Mouse (Mus musculus) liver, embryonic 13.5 days (tissue): Measurements from ENCODE around the gene Tex47. TPM values are rescaled to one million over a fixed set of nuclear protein-coding genes. Genes with fewer than 3 reads are reported as not detected.

ENCODE experiments used
- ATAC-seq: fragments of 200-750 bp; cut with Nextera tagmentation; 2 replicates; pipeline ENCODE4 v1.8.0; 2017; ENCODE audit warnings: low read depth, mild to moderate bottlenecking, moderate number of reproducible peaks, moderate library complexity
- DNase-seq: peaks from one replicate; pipeline ENCODE4 v3.0.0; 2022
- H3K27ac ChIP-seq: fragments of 300-500 bp; sonication (generic); 2 replicates; pipeline ENCODE4 v1.5.1; 2015; ENCODE audit warnings: moderate library complexity, mild to moderate bottlenecking, inconsistent platforms
- H3K27me3 ChIP-seq: fragments of 300-500 bp; sonication (generic); 2 replicates; pipeline ENCODE4 v1.6.1; 2015; ENCODE audit warnings: mild to moderate bottlenecking, inconsistent platforms
- H3K36me3 ChIP-seq: fragments of 300-500 bp; sonication (generic); 2 replicates; pipeline ENCODE4 v1.6.1; 2015; ENCODE audit warnings: mild to moderate bottlenecking, inconsistent platforms
- H3K4me1 ChIP-seq: fragments of 300-500 bp; sonication (generic); replicated peaks from 2 replicates; pipeline ENCODE4 v1.6.1; 2015; ENCODE audit warnings: inconsistent platforms
- H3K4me2 ChIP-seq: fragments of 300-500 bp; sonication (generic); 2 replicates; pipeline ENCODE4 v1.6.1; 2015; ENCODE audit warnings: inconsistent platforms, mild to moderate bottlenecking, moderate library complexity
- H3K4me3 ChIP-seq: fragments of 300-500 bp; sonication (generic); replicated peaks from 2 replicates; pipeline ENCODE4 v1.5.1; 2015; ENCODE audit warnings: mild to moderate bottlenecking, inconsistent platforms
- H3K9ac ChIP-seq: fragments of 300-500 bp; sonication (generic); 2 replicates; pipeline ENCODE4 v1.6.1; 2015; ENCODE audit warnings: mild to moderate bottlenecking, inconsistent platforms
- H3K9me3 ChIP-seq: fragments of 300-500 bp; sonication (generic); replicated peaks from 2 replicates; pipeline ENCODE4 v1.6.1; 2016; ENCODE audit warnings: inconsistent platforms
- WGBS: fragments of 180-500 bp; shearing (Covaris S2); methylation state at CpG from one replicate; pipeline ENCODE4 v1.1.7; 2015; ENCODE audit not compliant: insufficient replicate concordance; 5-methylcytosine and 5-hydroxymethylcytosine counted together
- polyA plus RNA-seq: library from polyadenylated mRNA; unstranded; fragments of >200 nt; fragmentation: Nextera tagmentation; extraction: Ambion mirVana; gene quantifications from 2 replicates; pipeline ENCODE4 v1.2.1, GENCODE M21; 2015

Gene Tex47
- polyA plus RNA-seq, result not detected in 2 replicates

DNA sequence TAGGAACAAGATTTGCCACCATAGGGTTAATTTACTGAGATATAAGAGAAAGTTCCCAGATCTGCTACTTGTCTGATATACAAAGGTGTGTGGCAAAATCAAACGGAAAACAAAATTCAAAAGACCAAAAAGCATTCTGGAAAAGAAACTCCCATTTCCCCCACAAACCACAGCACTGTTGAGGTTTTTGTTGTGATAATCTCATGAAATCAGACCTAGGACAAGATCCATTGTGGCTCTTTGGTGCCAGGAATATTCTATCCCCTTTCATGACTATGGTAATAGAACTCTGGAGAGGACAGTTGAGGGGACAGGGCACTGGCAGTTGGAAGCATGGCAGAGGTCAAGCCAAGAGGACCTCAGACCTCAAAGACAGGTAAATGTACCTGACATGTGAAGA is at the start of gene Tex47:
TSS of gene Tex47 (plus strand) at position 301 of the 400 bp plus-strand sequence.
- no peak within 1 kb of the TSS for H3K9ac ChIP-seq
- H3K27me3 ChIP-seq, result no peaks in the 10 kb centered on the region
- no peak within 1 kb of the TSS for H3K27ac ChIP-seq
- H3K4me3 ChIP-seq, result no peak within 1 kb of the TSS
- 67% methylated on average over 1 of the region's 1 CpGs for WGBS
- no peaks in the 10 kb centered on the region for H3K4me1 ChIP-seq
- H3K36me3 ChIP-seq, result no peaks in the 10 kb centered on the region
- H3K4me2 ChIP-seq, result no peak within 1 kb of the TSS
- no peaks in the 10 kb centered on the region for H3K9me3 ChIP-seq
- no peak for ATAC-seq
- DNase-seq, result no peak

DNA sequence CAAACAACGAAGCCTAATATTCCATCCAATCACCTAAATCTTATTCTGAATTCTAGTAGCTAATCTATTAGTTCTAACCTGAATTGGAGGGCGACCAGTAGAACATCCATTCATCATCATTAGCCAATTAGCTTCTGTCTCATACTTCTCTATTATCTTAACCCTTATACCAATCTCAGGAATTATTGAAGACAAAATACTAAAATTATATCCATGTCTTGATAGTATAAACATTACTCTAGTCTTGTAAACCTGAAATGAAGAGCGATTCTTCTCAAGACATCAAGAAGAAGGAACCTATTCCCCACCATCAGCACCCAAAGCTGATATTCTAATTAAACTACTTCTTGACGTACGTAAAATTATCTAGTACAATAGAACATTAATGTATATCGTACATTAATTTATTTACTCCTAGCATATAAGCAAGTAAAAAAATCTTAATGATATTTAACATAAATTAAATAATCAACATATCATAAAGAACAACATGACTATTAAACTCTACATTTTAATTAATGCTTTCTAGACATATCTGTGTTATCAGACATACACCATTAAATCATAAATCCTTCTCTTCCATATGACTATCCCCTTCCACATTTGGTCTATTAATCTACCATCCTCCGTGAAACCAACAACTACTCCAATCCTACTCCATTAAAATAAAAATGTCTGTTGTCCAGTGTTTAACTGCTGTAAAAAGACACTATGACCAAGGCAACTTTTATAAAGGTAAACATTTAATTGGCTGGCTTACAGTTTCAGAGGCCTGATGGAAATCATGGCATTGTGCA is 27.1 kb upstream of the Tex47 start:
- H3K4me3 ChIP-seq, result no peak overlapping the region
- no peak overlapping the region for H3K9ac ChIP-seq
- H3K4me2 ChIP-seq, result no peak overlapping the region
- no peaks in the 10 kb centered on the region for H3K9me3 ChIP-seq
- H3K36me3 ChIP-seq, result no peaks in the 10 kb centered on the region
- WGBS, result 62% methylated on average over 7 of the region's 7 CpGs
- ATAC-seq, result no peak
- no peak for DNase-seq
- no peaks in the 10 kb centered on the region for H3K27me3 ChIP-seq
- no peaks in the 10 kb centered on the region for H3K4me1 ChIP-seq
- no peak overlapping the region for H3K27ac ChIP-seq

DNA sequence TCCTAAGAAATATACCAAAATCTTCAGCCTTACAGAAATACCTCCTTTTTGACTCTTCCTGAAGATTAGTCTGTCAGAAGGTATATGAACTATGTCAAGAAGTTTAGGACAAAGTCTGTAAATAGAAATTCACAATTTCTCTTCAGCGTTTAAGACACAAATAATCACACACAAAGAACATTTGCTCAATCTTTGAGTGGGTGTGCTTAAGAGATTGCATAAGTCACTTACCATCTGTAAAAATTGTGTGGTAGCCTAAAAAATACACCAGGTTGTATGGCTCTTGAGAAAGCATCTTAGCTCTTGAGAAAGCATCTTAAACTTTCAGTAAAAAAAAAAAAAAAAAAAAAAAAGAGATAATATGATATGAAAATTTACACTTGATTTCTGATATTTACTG is 19.6 kb upstream of the Tex47 start:
- H3K36me3 ChIP-seq, result no peaks in the 10 kb centered on the region
- H3K4me2 ChIP-seq, result no peak overlapping the region
- 79% methylated on average over 1 of the region's 1 CpGs for WGBS
- no peak for ATAC-seq
- no peaks in the 10 kb centered on the region for H3K4me1 ChIP-seq
- H3K27me3 ChIP-seq, result no peaks in the 10 kb centered on the region
- no peak for DNase-seq
- no peak overlapping the region for H3K4me3 ChIP-seq
- no peak overlapping the region for H3K27ac ChIP-seq
- no peaks in the 10 kb centered on the region for H3K9me3 ChIP-seq
- no peak overlapping the region for H3K9ac ChIP-seq

DNA sequence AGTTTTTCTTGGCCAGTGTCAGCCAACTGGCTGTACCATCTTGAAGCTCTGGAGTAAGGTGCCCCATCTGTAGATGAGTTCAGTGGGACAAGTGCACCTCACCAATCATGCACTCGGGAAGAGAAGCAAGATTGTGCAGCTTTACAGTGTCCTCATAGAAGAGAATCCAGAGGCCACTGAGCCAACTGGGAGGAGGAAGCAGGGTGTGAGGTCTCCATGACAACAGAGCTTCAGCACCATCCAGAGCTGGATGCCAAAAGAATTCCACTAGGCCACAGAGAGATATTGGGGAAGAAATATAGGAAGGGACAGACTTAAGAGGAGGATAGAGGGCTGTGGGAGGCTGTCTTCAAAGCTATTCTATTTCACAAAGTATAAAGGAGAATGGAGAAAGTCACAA is 950 bp upstream of the Tex47 start:
- DNase-seq (no peak), ATAC-seq (no peak)
- no peaks in the 10 kb centered on the region for H3K36me3 ChIP-seq
- H3K4me2 ChIP-seq, result no peak overlapping the region
- H3K27me3 ChIP-seq, result no peaks in the 10 kb centered on the region
- no peak overlapping the region for H3K27ac ChIP-seq
- WGBS, result 62% methylated on average over 1 of the region's 1 CpGs
- no peak overlapping the region for H3K9ac ChIP-seq
- no peaks in the 10 kb centered on the region for H3K4me1 ChIP-seq
- no peak overlapping the region for H3K4me3 ChIP-seq
- H3K9me3 ChIP-seq, result no peaks in the 10 kb centered on the region

DNA sequence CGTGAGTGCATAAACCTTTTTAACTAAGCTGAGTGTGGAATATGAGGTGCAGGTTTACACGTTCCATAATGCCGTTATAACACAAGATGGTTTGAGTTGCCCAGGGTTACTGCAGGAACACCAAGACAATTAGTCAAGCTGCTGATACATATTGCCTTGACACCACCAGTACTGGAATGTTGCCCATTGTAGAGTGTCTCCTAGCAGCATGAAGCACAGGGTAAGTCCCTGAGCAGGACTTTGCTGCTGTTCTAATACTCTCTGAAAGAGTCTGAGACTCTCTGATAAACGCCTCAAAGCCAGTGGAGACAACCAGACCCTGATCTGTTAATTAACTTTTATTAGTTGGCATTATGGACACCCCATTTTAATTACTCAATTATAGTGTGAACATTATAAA is 21.7 kb downstream of the Tex47 start:
- no peak overlapping the region for H3K9ac ChIP-seq
- H3K27me3 ChIP-seq, result no peaks in the 10 kb centered on the region
- ATAC-seq (no peak), DNase-seq (no peak)
- H3K4me3 ChIP-seq, result no peak overlapping the region
- H3K4me2 ChIP-seq, result no peak overlapping the region
- 64% methylated on average over 4 of the region's 4 CpGs for WGBS
- no peak overlapping the region for H3K27ac ChIP-seq
- no peaks in the 10 kb centered on the region for H3K36me3 ChIP-seq
- no peaks in the 10 kb centered on the region for H3K9me3 ChIP-seq
- H3K4me1 ChIP-seq, result no peaks in the 10 kb centered on the region

DNA sequence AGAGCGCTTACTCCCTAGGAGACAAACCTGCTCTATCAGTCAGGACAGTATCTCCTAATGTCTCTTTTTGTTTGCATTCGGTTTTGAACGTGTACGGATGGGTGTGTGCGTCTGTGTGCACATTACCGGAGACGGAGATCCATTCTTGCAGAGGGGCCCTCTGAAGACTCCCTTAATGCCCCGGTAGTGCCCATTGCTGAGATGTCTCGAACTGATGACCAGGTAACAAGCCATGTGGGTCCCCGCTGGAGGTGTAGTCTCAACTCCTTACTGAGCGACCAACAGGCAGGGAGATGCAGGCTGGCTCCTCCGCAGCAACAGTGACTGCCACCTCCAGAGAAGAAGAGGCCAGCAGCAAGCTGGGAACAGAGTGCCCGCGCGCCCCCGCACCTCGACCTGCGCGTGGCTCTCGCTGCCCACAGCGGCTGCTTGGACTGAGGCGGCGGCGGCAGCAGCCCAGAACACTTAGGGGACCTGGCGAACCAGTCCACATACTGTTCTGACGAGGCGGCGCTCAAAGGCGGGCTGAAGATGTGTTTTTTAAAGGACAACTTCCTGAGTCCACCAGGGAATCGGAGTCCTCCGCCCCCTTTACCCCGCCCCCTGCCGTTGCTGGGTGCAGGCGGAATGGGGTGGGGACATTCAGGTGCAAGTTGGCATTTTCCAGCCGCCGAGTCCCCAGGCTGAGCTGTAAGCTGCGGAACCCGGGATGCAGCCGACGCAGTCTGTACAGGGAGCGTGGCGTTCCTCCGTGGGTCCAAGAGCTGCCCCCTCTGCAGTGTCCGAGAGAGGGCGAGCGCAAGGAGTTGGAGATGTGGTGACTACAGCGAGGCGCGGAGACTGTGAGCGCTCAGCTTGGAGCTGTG is 40.5 kb downstream of the Tex47 start, which contains the start of gene Zfp804b:
TSS of gene Zfp804b (minus strand) at position 612 of the 866 bp plus-strand sequence.
- no peak within 1 kb of the TSS for H3K9ac ChIP-seq
- no peak for ATAC-seq

DNA sequence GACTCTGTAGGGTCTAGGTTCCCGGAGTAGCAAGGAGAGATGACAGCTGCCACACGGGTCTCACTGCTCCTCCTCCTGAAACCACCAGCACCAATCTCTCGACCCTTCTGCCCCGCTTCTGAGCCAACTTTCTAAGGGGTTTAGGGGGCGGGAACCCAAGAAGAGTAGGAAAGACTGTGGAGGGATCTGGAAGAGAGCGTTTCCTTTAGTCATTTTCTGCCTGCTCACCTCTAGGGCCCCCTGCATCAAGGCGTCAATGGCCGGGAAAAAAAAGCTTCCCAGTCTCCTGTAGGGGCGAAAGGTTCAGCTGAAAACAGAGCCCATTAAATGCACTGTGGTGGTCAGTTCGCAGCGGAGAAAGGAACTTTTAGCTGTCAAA is 41.1 kb downstream of the Tex47 start:
- Histone ChIP-seq H3K4me2 (peak overlapping the region; percentile 64), H3K4me1 (no peaks in the 10 kb centered on the region; the same call in 1 of the 2 replicates), H3K9me3 (no peaks in the 10 kb centered on the region), H3K9ac (no peak overlapping the region), H3K27ac (no peak overlapping the region), H3K27me3 (peaks cover 14% of the 10 kb centered on the region), H3K4me3 (peak overlapping the region; percentile 43), H3K36me3 (no peaks in the 10 kb centered on the region)
- 3% methylated on average over 11 of the region's 11 CpGs for WGBS
- DNase-seq, result no peak
- ATAC-seq, result no peak

More for the DNA sequence above, 40.5 kb downstream of the Tex47 start, which contains the start of gene Zfp804b:
- DNase-seq, result peak; percentile 0
- Histone ChIP-seq H3K4me3 (peak within 1 kb of the TSS; percentile 43), H3K4me2 (peak within 1 kb of the TSS; percentile 64), H3K36me3 (no peaks in the 10 kb centered on the region), H3K27me3 (peaks cover 14% of the 10 kb centered on the region), H3K9me3 (no peaks in the 10 kb centered on the region), H3K27ac (no peak within 1 kb of the TSS), H3K4me1 (no peaks in the 10 kb centered on the region; the same call in 1 of the 2 replicates)
- WGBS, result 1% methylated on average over 50 of the region's 50 CpGs

Other genes starting within 250 kb of the Tex47 start
- gene Zfp804b, start 40.6 kb downstream of the Tex47 start, polyA plus RNA-seq, result 0.03 TPM in 2 replicates